Comparison of ENCODE assay signal across 11 mouse cellular contexts in the genomic region with DNA sequence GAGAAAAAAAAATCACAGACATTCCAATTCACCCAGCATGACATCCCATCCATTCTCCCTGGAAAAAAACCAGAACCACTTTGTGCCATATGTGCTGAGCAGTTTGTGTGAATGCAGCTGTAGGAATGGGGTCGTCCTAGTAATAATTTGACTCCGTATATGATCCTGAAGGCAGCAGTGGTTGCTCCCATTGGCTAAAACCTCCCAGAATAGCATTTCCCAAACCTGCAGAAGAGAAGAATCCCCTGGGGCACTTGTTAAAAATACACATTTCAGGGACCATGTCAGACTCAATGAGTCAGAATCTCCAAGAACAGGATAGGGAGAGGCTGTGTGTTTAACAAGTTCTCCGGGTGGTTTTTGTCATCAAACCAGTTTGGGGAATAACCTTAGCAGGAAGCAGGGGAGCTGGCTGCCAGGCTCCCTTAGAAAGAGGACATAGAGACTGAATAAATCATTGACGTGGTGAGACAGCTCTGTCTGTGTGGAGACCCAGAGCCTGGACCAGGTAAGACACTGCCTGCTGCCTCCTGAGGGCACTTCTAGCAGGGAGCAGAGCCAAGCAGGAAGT.
DNase-seq lines count a peak whose midpoint lies in the region; ATAC-seq and TF ChIP-seq lines count a peak whose summit lies in the region.
"Had no signal": no experiment of that assay in that cellular context is flagged by ENCODE, and none has a peak within 500 bp of the region (broad histone marks: within the 10 kb centered on the region; RNA-seq: fewer than 3 reads in every experiment).

No protein-coding gene starts in this region.

- peak; percentile 54; the same call in 1 of the 2 replicates for ATAC-seq in hindbrain, embryonic 15.5 days (ENCODE audit: low FRiP score, low read depth)
- ATAC-seq in hindbrain, embryonic 12.5 days (ENCODE audit: low FRiP score), result no peak
- ATAC-seq in intestine, embryonic 15.5 days, result peak; percentile 67

- H3K9ac ChIP-seq in hindbrain, embryonic 15.5 days, result no peak overlapping the region
- H3K9ac ChIP-seq in hindbrain, embryonic 12.5 days, result no peak overlapping the region
- no peak overlapping the region for H3K9ac ChIP-seq in intestine, embryonic 15.5 days
- H3K9ac ChIP-seq: liver, embryonic 13.5 days had no signal

- H3K36me3 ChIP-seq in hindbrain, embryonic 15.5 days, result no peaks in the 10 kb centered on the region
- no peaks in the 10 kb centered on the region for H3K36me3 ChIP-seq in hindbrain, embryonic 12.5 days
- H3K36me3 ChIP-seq in intestine, embryonic 15.5 days, result no peaks in the 10 kb centered on the region
- H3K36me3 ChIP-seq in kidney, adult 2 months (ENCODE audit: control insufficient read depth, insufficient read depth, low read length), result no peaks in the 10 kb centered on the region
- H3K36me3 ChIP-seq in heart, embryonic 10.5 days, result no peaks in the 10 kb centered on the region

- H3K9me3 ChIP-seq in hindbrain, embryonic 15.5 days, result no peaks in the 10 kb centered on the region
- H3K9me3 ChIP-seq in hindbrain, embryonic 12.5 days (replicated peaks), result no peaks in the 10 kb centered on the region
- no peaks in the 10 kb centered on the region for H3K9me3 ChIP-seq in intestine, embryonic 15.5 days
- no peaks in the 10 kb centered on the region for H3K9me3 ChIP-seq in heart, embryonic 10.5 days
- H3K9me3 ChIP-seq: liver, embryonic 13.5 days had no signal

- TF ChIP-seq CTCF in kidney, adult 2 months (conservative IDR thresholded peaks at IDR 0.05; ENCODE audit: insufficient read depth, insufficient read length, low read depth, low read length), result no peak

- no peak for TF ChIP-seq POLR2A in kidney, adult 2 months (IDR thresholded peaks at IDR 0.05; ENCODE audit: low read depth, low read length)

- H3K4me3 ChIP-seq in hindbrain, embryonic 15.5 days, result no peak overlapping the region
- no peak overlapping the region for H3K4me3 ChIP-seq in hindbrain, embryonic 12.5 days
- no peak overlapping the region for H3K4me3 ChIP-seq in intestine, embryonic 15.5 days (replicated peaks)
- no peak overlapping the region for H3K4me3 ChIP-seq in kidney, adult 2 months (ENCODE audit: insufficient read depth, low read depth, low read length)
- H3K4me3 ChIP-seq in heart, embryonic 10.5 days, result no peak overlapping the region
- H3K4me3 ChIP-seq: liver, embryonic 13.5 days had no signal

- WGBS in hindbrain, embryonic 15.5 days, result 60% methylated on average over 4 of the region's 4 CpGs
- WGBS in hindbrain, embryonic 12.5 days, result 64% methylated on average over 4 of the region's 4 CpGs
- 27% methylated on average over 4 of the region's 4 CpGs for WGBS in intestine, embryonic 15.5 days
- WGBS in kidney, adult 2 months, result 66% methylated on average over 4 of the region's 4 CpGs
- 62% methylated on average over 4 of the region's 4 CpGs for WGBS in heart, embryonic 10.5 days

- peaks cover 10% of the 10 kb centered on the region; the same call in 1 of the 2 replicates for H3K4me1 ChIP-seq in hindbrain, embryonic 15.5 days (replicated peaks)
- peaks cover 6% of the 10 kb centered on the region; the same call in 1 of the 2 replicates for H3K4me1 ChIP-seq in hindbrain, embryonic 12.5 days
- peaks cover 6% of the 10 kb centered on the region; the same call in 1 of the 2 replicates for H3K4me1 ChIP-seq in intestine, embryonic 15.5 days (replicated peaks)
- H3K4me1 ChIP-seq in kidney, adult 2 months (ENCODE audit: control insufficient read depth, insufficient read depth, low read length), result peaks cover 3% of the 10 kb centered on the region; the same call in 1 of the 2 replicates
- H3K4me1 ChIP-seq in heart, embryonic 10.5 days, result no peaks in the 10 kb centered on the region
- H3K4me1 ChIP-seq: liver, embryonic 13.5 days had no signal

- no peak overlapping the region for H3K4me2 ChIP-seq in hindbrain, embryonic 15.5 days
- H3K4me2 ChIP-seq in hindbrain, embryonic 12.5 days (replicated peaks), result no peak overlapping the region
- no peak overlapping the region for H3K4me2 ChIP-seq in intestine, embryonic 15.5 days (replicated peaks)
- H3K4me2 ChIP-seq: liver, embryonic 13.5 days had no signal

- DNase-seq in urinary bladder, postnatal 14 days (ENCODE audit: low spot score), result peak; percentile 32
- no peak for DNase-seq in urinary bladder, postnatal 4 days (ENCODE audit: low spot score in 2 of 2)
- DNase-seq in kidney, adult 2 months, result no peak
- DNase-seq in heart, embryonic 10.5 days (ENCODE audit: low spot score), result no peak
- no peak for DNase-seq in urinary bladder, postnatal 10 days (ENCODE audit: low spot score)
- DNase-seq: cerebellum, adult 18-20 months; liver, embryonic 13.5 days; right cerebral cortex, postnatal 4 days had no signal

- 0 out of 2 replicates have a peak overlapping the region, but pooled peaks have one; percentile 3 for H3K27ac ChIP-seq in hindbrain, embryonic 15.5 days (replicated peaks)
- H3K27ac ChIP-seq in hindbrain, embryonic 12.5 days, result no peak overlapping the region
- peak overlapping the region; percentile 48; the same call in 1 of the 2 replicates for H3K27ac ChIP-seq in intestine, embryonic 15.5 days
- H3K27ac ChIP-seq in kidney, adult 2 months (ENCODE audit: insufficient read depth, low read depth, low read length), result no peak overlapping the region
- no peak overlapping the region for H3K27ac ChIP-seq in heart, embryonic 10.5 days
- H3K27ac ChIP-seq: liver, embryonic 13.5 days had no signal

- H3K27me3 ChIP-seq in hindbrain, embryonic 15.5 days, result no peaks in the 10 kb centered on the region
- no peaks in the 10 kb centered on the region for H3K27me3 ChIP-seq in hindbrain, embryonic 12.5 days
- no peaks in the 10 kb centered on the region for H3K27me3 ChIP-seq in intestine, embryonic 15.5 days (replicated peaks)
- no peaks in the 10 kb centered on the region for H3K27me3 ChIP-seq in kidney, adult 2 months (replicated peaks; ENCODE audit: control insufficient read depth, insufficient read depth, low read length)
- no peaks in the 10 kb centered on the region for H3K27me3 ChIP-seq in heart, embryonic 10.5 days (ENCODE audit: insufficient read depth, poor library complexity, severe bottlenecking)
- H3K27me3 ChIP-seq: liver, embryonic 13.5 days had no signal

Comparison
In these comparisons a context has a peak if more than half of its experiments do, and no peak if none do; other contexts are left out.
1. H3K27ac ChIP-seq: peak in hindbrain, embryonic 15.5 days (single experiment) and intestine, embryonic 15.5 days (single experiment); none in hindbrain, embryonic 12.5 days (single experiment), kidney, adult 2 months (single experiment) and heart, embryonic 10.5 days (single experiment).